Mouse (Mus musculus): ENCODE data around the gene Tubg1.
A peak's percentile ranks its signal among the peaks of the same experiment; 100 is the strongest.
"Not testable (repeated sequence)": the region's sequence is repeated elsewhere in the genome, so short reads cannot be mapped to it uniquely, and the experiment has no call there.

The Tubg1 gene

GRCm38 (mm10) chr11:101137000-101137399 lies 17.3 kb downstream of the Tubg1 start:
- no peak for ATAC-seq (ENCODE audit: insufficient number of reproducible peaks, low FRiP score, low TSS enrichment)

- ATAC-seq (ENCODE audit: insufficient number of reproducible peaks, low FRiP score, low TSS enrichment) = no peak
Observed at GRCm38 (mm10) chr11:101138536-101139181, 18.9 kb downstream of the Tubg1 start.

GRCm38 (mm10) chr11:101140164-101140819 lies 20.6 kb downstream of the Tubg1 start:
- no peak for ATAC-seq (ENCODE audit: insufficient number of reproducible peaks, low FRiP score, low TSS enrichment)

- ATAC-seq (ENCODE audit: insufficient number of reproducible peaks, low FRiP score, low TSS enrichment) = no peak
Observed at GRCm38 (mm10) chr11:101141088-101141487, 21.4 kb downstream of the Tubg1 start.

- ATAC-seq (ENCODE audit: insufficient number of reproducible peaks, low FRiP score, low TSS enrichment) = no peak
Observed at GRCm38 (mm10) chr11:101142215-101142967, 22.7 kb downstream of the Tubg1 start.

GRCm38 (mm10) chr11:101143338-101144225 lies 23.8 kb downstream of the Tubg1 start:
- ATAC-seq (ENCODE audit: insufficient number of reproducible peaks, low FRiP score, low TSS enrichment) = no peak

- ATAC-seq (ENCODE audit: insufficient number of reproducible peaks, low FRiP score, low TSS enrichment) = no peak
Observed at GRCm38 (mm10) chr11:101146377-101146776, 26.6 kb downstream of the Tubg1 start.

- ATAC-seq (ENCODE audit: insufficient number of reproducible peaks, low FRiP score, low TSS enrichment) = no peak
Observed at GRCm38 (mm10) chr11:101148751-101149150, 29.0 kb downstream of the Tubg1 start.

GRCm38 (mm10) chr11:101149178-101150105 lies 29.7 kb downstream of the Tubg1 start:
- no peak for ATAC-seq (ENCODE audit: insufficient number of reproducible peaks, low FRiP score, low TSS enrichment)

GRCm38 (mm10) chr11:101151063-101151462 lies 31.3 kb downstream of the Tubg1 start:
- ATAC-seq (ENCODE audit: insufficient number of reproducible peaks, low FRiP score, low TSS enrichment) = no peak

- no peak for ATAC-seq (ENCODE audit: insufficient number of reproducible peaks, low FRiP score, low TSS enrichment)
Observed at GRCm38 (mm10) chr11:101152825-101153224, 33.1 kb downstream of the Tubg1 start.

GRCm38 (mm10) chr11:101154648-101155047 lies 34.9 kb downstream of the Tubg1 start:
- ATAC-seq (ENCODE audit: insufficient number of reproducible peaks, low FRiP score, low TSS enrichment) = no peak

- ATAC-seq (ENCODE audit: insufficient number of reproducible peaks, low FRiP score, low TSS enrichment) = no peak
Observed at GRCm38 (mm10) chr11:101155151-101155550, 35.4 kb downstream of the Tubg1 start.

GRCm38 (mm10) chr11:101155728-101156371 lies 36.1 kb downstream of the Tubg1 start, which contains the start of gene Tubg2:
Gene Tubg2 (plus strand): TSS chr11:101155907.
- peak; percentile 70; the same call in 1 of the 2 replicates for ATAC-seq (ENCODE audit: insufficient number of reproducible peaks, low FRiP score, low TSS enrichment)

GRCm38 (mm10) chr11:101160151-101160550 lies 40.4 kb downstream of the Tubg1 start:
- ATAC-seq (ENCODE audit: insufficient number of reproducible peaks, low FRiP score, low TSS enrichment) = not testable (repeated sequence)

- not testable (repeated sequence) for ATAC-seq (ENCODE audit: insufficient number of reproducible peaks, low FRiP score, low TSS enrichment)
Observed at GRCm38 (mm10) chr11:101160981-101161505, 41.3 kb downstream of the Tubg1 start.

GRCm38 (mm10) chr11:101161551-101161950 lies 41.8 kb downstream of the Tubg1 start:
- ATAC-seq (ENCODE audit: insufficient number of reproducible peaks, low FRiP score, low TSS enrichment) = no peak

- no peak for ATAC-seq (ENCODE audit: insufficient number of reproducible peaks, low FRiP score, low TSS enrichment)
Observed at GRCm38 (mm10) chr11:101162301-101162700, 42.6 kb downstream of the Tubg1 start.
